16 mouse cellular contexts compared by ENCODE assay signal in genomic region chr11:96814443-96814842, GRCm38 (mm10). TPM values are rescaled to one million over a fixed set of nuclear protein-coding genes. Genes with fewer than 3 reads are reported as not detected.
"Had no signal": no experiment of that assay in that cellular context is flagged by ENCODE, and none has a peak within 500 bp of the region (broad histone marks: within the 10 kb centered on the region; RNA-seq: fewer than 3 reads in every experiment).

No protein-coding gene starts in this region.

- H3K4me3 ChIP-seq: neural tube, embryonic 13.5 days; stomach, embryonic 15.5 days had no signal

- H3K9me3 ChIP-seq: neural tube, embryonic 13.5 days; stomach, embryonic 15.5 days had no signal

- H3K4me2 ChIP-seq: neural tube, embryonic 13.5 days; stomach, embryonic 15.5 days had no signal

- H3K27ac ChIP-seq: neural tube, embryonic 13.5 days; stomach, embryonic 15.5 days; stomach, postnatal 0 days had no signal

- DNase-seq: retina, postnatal 1 day; right cerebral cortex, adult 18-20 months; right cerebral cortex, postnatal 14 days; right cerebral cortex, postnatal 25 days; right cerebral cortex, postnatal 4 days; spleen, adult 18-20 months; thymus, adult 18-20 months; thymus, adult 2 months; thymus, postnatal 14 days; thymus, postnatal 25 days; thymus, postnatal 36 days; thymus, postnatal 4 days had no signal

- H3K9ac ChIP-seq: neural tube, embryonic 13.5 days; stomach, embryonic 15.5 days had no signal

- H3K27me3 ChIP-seq: neural tube, embryonic 13.5 days; stomach, embryonic 15.5 days had no signal

- H3K4me1 ChIP-seq: neural tube, embryonic 13.5 days; stomach, embryonic 15.5 days had no signal

RNA-seq across cellular contexts. Expression of gene Copz2, which starts 35.2 kb away (rescaled TPM):
- total RNA-seq: neutrophil, adult 5-6 weeks had no signal
